Mouse (Mus musculus): ENCODE measurements around the gene Rab25.

GRCm38 (mm10) chr3:88520078-88520477 is 28.0 kb downstream of the Rab25 start:
- no peak for TF ChIP-seq CTCF (IDR thresholded peaks at IDR 0.05; ENCODE audit: control insufficient read depth, insufficient read depth, insufficient read length)
- TF ChIP-seq MAX (IDR thresholded peaks at IDR 0.05), result no peak
- TF ChIP-seq USF1 (IDR thresholded peaks at IDR 0.05; ENCODE audit: low read depth), result no peak
- TF ChIP-seq MYOG (IDR thresholded peaks at IDR 0.05; ENCODE audit: control insufficient read depth, extremely low read depth, insufficient read length), result no peak
- TF ChIP-seq MYOD1 (IDR thresholded peaks at IDR 0.05; ENCODE audit: control insufficient read depth, insufficient read length, low read depth), result no peak

Data from C2C12 (cell line).